Mouse (Mus musculus) brown adipose tissue, adult 24 weeks (tissue): Measurements from ENCODE around the gene Mcrip1. TPM values are rescaled to one million over a fixed set of nuclear protein-coding genes. Genes with fewer than 3 reads are reported as not detected.
A peak's percentile ranks its signal among the peaks of the same experiment; 100 is the strongest.

Experiments used
- H3K27ac ChIP-seq: fragments of 200-500 bp; replicated peaks from 2 replicates; pipeline ENCODE4 v1.5.1; 2012; ENCODE audit warnings: low read depth, mild to moderate bottlenecking, low read length
- H3K4me1 ChIP-seq: fragments of 200-500 bp; 2 replicates; pipeline ENCODE4 v1.6.1; 2012; ENCODE audit warnings: low read length, mixed read lengths; ENCODE audit not compliant: control insufficient read depth, insufficient read depth, insufficient read length
- H3K4me3 ChIP-seq: fragments of 200-500 bp; 2 replicates; pipeline ENCODE4 v1.5.1; 2012; ENCODE audit warnings: low read depth, mild to moderate bottlenecking, low read length, moderate library complexity; ENCODE audit not compliant: insufficient read depth
- polyA plus RNA-seq: library from polyadenylated mRNA; stranded (reverse); fragments of >200 nt; gene quantifications from 2 replicates; pipeline ENCODE4 v1.2.4, GENCODE M21; 2012; ENCODE audit not compliant: missing spikeins, insufficient read depth, insufficient read length

Mcrip1 gene
- polyA plus RNA-seq, 1 experiment, result 28.0 TPM

DNA sequence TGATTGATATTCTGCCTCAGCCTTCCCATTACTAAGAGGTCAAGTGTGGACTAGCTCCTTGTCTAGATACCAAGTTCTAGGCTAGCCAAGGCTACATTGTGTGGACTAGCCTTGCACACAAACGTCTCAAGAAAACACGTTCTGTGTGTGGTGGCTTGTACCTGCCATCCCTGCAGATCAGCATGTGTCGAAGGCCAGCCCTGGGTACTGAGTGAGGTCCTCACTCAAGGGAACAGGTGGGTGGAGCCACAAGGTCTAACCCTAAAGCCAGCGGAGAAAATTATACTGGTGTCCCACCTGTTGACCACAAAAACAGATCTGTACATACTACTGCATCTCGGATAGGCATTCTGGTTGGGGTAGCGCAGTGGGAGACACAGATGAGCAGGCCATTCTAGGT, 49.6 kb downstream of the Mcrip1 start:
- H3K4me3 ChIP-seq, result no peak overlapping the region
- no peaks in the 10 kb centered on the region; the same call in 1 of the 2 replicates for H3K4me1 ChIP-seq
- H3K27ac ChIP-seq, result no peak overlapping the region

DNA sequence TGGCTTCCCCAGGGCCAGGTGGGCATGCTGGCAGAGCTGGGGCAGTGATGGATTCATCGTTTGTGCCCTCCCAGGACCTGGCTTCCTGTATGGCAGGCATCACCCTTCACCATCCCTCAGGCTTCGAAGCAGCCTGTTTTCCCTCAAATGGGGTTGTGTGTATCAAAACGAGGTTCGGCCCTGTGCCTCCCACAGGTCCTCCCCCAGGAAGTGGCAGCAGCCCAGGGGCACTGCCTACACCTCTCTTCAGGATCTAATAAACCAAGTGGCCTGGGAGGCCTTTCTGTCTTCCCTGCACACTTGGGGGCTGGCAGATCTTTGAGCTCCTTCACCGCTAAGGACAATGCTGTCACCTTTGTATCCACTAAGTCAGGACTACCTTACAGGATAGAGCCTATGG, 50.6 kb downstream of the Mcrip1 start:
- H3K4me3 ChIP-seq, result no peak overlapping the region
- H3K27ac ChIP-seq, result no peak overlapping the region
- no peaks in the 10 kb centered on the region; the same call in 1 of the 2 replicates for H3K4me1 ChIP-seq

DNA sequence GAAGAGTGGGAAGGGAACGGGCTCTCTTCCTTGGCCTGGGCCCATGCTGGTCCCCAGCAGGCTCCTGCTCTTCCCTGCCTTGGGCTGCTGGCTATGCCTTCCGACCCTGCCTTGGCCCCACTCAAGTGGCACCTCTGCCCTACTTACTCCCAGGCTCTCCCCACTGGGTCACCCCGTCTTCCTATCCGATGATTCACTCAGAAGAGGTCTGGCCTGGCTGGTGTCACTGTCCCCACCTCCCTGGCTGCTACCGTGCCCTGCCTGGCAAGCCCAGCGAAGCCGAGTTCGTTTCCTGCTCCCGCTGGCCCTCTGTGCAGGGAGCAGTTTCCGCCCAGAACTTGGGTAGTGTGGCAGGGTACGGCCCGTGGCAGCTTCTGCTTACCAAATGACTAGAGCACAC, 51.3 kb downstream of the Mcrip1 start:
- Histone ChIP-seq H3K4me1 (no peaks in the 10 kb centered on the region; the same call in 1 of the 2 replicates), H3K4me3 (no peak overlapping the region), H3K27ac (no peak overlapping the region)

DNA sequence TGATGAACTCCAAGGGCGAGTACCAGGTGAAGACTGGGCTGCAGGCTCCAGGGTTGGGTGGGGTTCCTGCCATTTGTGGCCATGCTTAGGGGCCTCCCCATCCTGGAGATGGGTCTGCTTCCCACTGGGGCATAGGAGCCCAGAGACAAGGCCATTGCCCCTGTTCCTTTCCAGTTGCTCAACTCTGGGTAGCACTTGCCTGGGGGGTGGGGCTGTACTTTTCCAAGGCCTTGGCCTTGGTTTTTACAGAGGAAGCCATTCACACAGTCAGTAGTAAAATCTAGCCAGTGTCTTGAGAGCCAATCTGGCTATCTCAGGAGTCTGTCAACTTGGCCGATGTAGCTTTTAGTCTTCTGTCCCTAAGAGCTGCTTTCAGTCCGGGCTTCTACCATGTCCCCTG, 52.1 kb downstream of the Mcrip1 start:
- no peaks in the 10 kb centered on the region; the same call in 1 of the 2 replicates for H3K4me1 ChIP-seq
- no peak overlapping the region for H3K4me3 ChIP-seq
- no peak overlapping the region for H3K27ac ChIP-seq

DNA sequence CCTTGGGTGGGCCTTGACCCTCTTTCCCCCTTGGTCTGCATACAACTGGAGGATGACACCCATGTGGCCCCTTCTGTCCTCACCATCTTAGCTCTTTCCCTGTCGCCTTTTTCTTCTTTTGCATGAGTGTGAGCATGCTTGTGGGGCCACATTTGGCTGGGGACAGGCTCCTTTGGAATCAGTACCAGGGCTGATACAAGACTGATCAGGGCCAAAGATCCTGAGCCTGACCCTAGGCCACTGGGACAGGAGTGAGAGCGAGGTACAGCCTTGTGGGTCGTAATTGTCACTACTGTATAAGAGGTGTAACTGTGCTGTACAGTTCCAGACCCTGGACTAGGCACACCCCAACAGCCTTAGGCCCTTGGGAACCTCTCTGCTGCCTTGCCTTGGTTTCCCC, 55.6 kb downstream of the Mcrip1 start:
- Histone ChIP-seq H3K27ac (no peak overlapping the region), H3K4me3 (0 out of 2 replicates have a peak overlapping the region, but pooled peaks have one; percentile 3)

DNA sequence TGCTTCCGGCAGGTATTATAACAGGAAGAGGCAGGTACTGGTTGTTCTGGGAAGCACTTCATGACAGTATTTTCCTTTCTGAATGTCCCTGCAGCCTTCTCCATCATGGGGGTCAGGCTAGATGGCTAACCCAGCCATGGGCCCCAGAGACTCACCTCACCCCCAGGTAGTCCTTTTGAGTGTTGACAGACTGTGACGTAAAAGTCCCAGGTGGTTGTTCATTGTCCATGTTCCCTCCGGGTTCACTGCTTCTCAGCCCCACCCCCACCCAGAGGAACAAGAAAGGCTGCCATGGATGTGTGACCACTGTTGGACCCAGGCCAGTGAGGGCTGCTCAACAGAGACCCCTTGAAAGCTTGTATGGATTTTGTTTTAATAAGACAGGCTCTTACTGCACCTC, 56.2 kb downstream of the Mcrip1 start:
- Histone ChIP-seq H3K4me3 (0 out of 2 replicates have a peak overlapping the region, but pooled peaks have one; percentile 3), H3K4me1 (peaks cover 8% of the 10 kb centered on the region), H3K27ac (no peak overlapping the region)

More for the DNA sequence above, 55.6 kb downstream of the Mcrip1 start:
- peaks cover 8% of the 10 kb centered on the region for H3K4me1 ChIP-seq

Other genes with a start within 250 kb of the Mcrip1 start
- 325 and 418 TPM in 2 replicates for gene Actg1, start 201.2 kb downstream of the Mcrip1 start, polyA plus RNA-seq
- not detected in 2 replicates for gene Fscn2, start 188.2 kb downstream of the Mcrip1 start, polyA plus RNA-seq
- gene Faap100, start 171.0 kb downstream of the Mcrip1 start, polyA plus RNA-seq, result 6.2 and 7.3 TPM in 2 replicates
- gene Nploc4, start 112.0 kb downstream of the Mcrip1 start, polyA plus RNA-seq, result 27.2 and 35.9 TPM in 2 replicates
- not detected in 2 replicates for gene Tspan10, start 107.1 kb downstream of the Mcrip1 start, polyA plus RNA-seq
- gene Pde6g, start 96.2 kb downstream of the Mcrip1 start, polyA plus RNA-seq, result not detected in 2 replicates
- gene Oxld1, start 91.7 kb downstream of the Mcrip1 start, polyA plus RNA-seq, result 58.7 and 70.2 TPM in 2 replicates
- 5.7 and 8.6 TPM in 2 replicates for gene Ccdc137, start 91.6 kb downstream of the Mcrip1 start, polyA plus RNA-seq
- gene Arl16, start 82.1 kb downstream of the Mcrip1 start, polyA plus RNA-seq, result 11.4 and 20.4 TPM in 2 replicates
- 278 and 304 TPM in 2 replicates for gene Mrpl12, start 65.1 kb downstream of the Mcrip1 start, polyA plus RNA-seq
- 32.9 and 33.9 TPM in 2 replicates for gene Slc25a10, start 57.9 kb downstream of the Mcrip1 start, polyA plus RNA-seq
- gene Gcgr, start 19.0 kb downstream of the Mcrip1 start, polyA plus RNA-seq, result not detected in 2 replicates
- 4.1 and 5.5 TPM in 2 replicates for gene Ppp1r27, start 1.4 kb upstream of the Mcrip1 start, polyA plus RNA-seq
- 95.0 and 97.3 TPM in 2 replicates for gene P4hb, start 23.5 kb upstream of the Mcrip1 start, polyA plus RNA-seq
- gene Arhgdia, start 31.9 kb upstream of the Mcrip1 start, polyA plus RNA-seq, result 117 and 146 TPM in 2 replicates
- 49.2 and 58.8 TPM in 2 replicates for gene Alyref, start 48.6 kb upstream of the Mcrip1 start, polyA plus RNA-seq
- gene Anapc11, start 48.7 kb upstream of the Mcrip1 start, polyA plus RNA-seq, result 54.9 and 59.1 TPM in 2 replicates
- not detected in 2 replicates for gene Npb, start 58.8 kb upstream of the Mcrip1 start, polyA plus RNA-seq
- gene Pcyt2, start 68.2 kb upstream of the Mcrip1 start, polyA plus RNA-seq, result 104 and 131 TPM in 2 replicates
- gene Sirt7, start 75.5 kb upstream of the Mcrip1 start, polyA plus RNA-seq, result 5.8 and 10.5 TPM in 2 replicates
- gene Mafg, start 83.9 kb upstream of the Mcrip1 start, polyA plus RNA-seq, result 10.4 and 13.3 TPM in 2 replicates
- gene Pycr1, start 94.0 kb upstream of the Mcrip1 start, polyA plus RNA-seq, result 1.0 and 1.3 TPM in 2 replicates
- 2.7 and 3.8 TPM in 2 replicates for gene Myadml2, start 98.4 kb upstream of the Mcrip1 start, polyA plus RNA-seq
- gene Notum, start 111.4 kb upstream of the Mcrip1 start, polyA plus RNA-seq, result not detected in 2 replicates
- gene Aspscr1, start 123.2 kb upstream of the Mcrip1 start, polyA plus RNA-seq, result 33.3 and 33.7 TPM in 2 replicates
- 66.6 and 68.4 TPM in 2 replicates for gene Cenpx, start 164.0 kb upstream of the Mcrip1 start, polyA plus RNA-seq
- 3.0 and 6.2 TPM in 2 replicates for gene Lrrc45, start 164.2 kb upstream of the Mcrip1 start, polyA plus RNA-seq
- 1.9 and 2.5 TPM in 2 replicates for gene Rac3, start 171.7 kb upstream of the Mcrip1 start, polyA plus RNA-seq
- gene Dcxr, start 177.6 kb upstream of the Mcrip1 start, polyA plus RNA-seq, result 9.4 and 15.5 TPM in 2 replicates
- gene Cbr2, start 182.4 kb upstream of the Mcrip1 start, polyA plus RNA-seq, result 20.9 and 26.0 TPM in 2 replicates
- gene Hmga1b, start 213.1 kb upstream of the Mcrip1 start, polyA plus RNA-seq, result 14.9 and 15.4 TPM in 2 replicates
- gene Rfng, start 234.5 kb upstream of the Mcrip1 start, polyA plus RNA-seq, result 14.0 and 15.1 TPM in 2 replicates
- gene Gps1, start 234.5 kb upstream of the Mcrip1 start, polyA plus RNA-seq, result 48.9 and 60.0 TPM in 2 replicates
- 20.1 and 31.0 TPM in 2 replicates for gene Dus1l, start 246.7 kb upstream of the Mcrip1 start, polyA plus RNA-seq